Mouse (Mus musculus) stomach, postnatal 0 days (tissue): ENCODE data around the gene Grid1.

Experiments
- CTCF ChIP-seq: IDR thresholded peaks from 2 replicates; pipeline ENCODE4 v1.5.1; 2016; ENCODE audit warnings: antibody characterized with exemption, low read depth, mild to moderate bottlenecking, moderate library complexity
- EP300 ChIP-seq: optimal IDR thresholded peaks from 2 replicates; pipeline ENCODE3; 2016; ENCODE audit warnings: antibody characterized with exemption

- TF ChIP-seq EP300 (no peak), CTCF (no peak)
Observed at GRCm38 (mm10) chr14:34960227-34960626, 140.3 kb downstream of the Grid1 start.
